Mouse (Mus musculus) heart, embryonic 11.5 days (tissue): ENCODE measurements around the gene Grin2a. TPM values are rescaled to one million over a fixed set of nuclear protein-coding genes. Genes with fewer than 3 reads are reported as not detected.

Experiments used
- ATAC-seq: fragments of 200-750 bp; cut with Nextera tagmentation; replicated peaks from 2 replicates; pipeline ENCODE4 v1.8.0; 2017; ENCODE audit warnings: moderate library complexity; ENCODE audit not compliant: insufficient number of reproducible peaks, low FRiP score, low TSS enrichment
- H3K27ac ChIP-seq: fragments of 300-500 bp; sonication (generic); 2 replicates; pipeline ENCODE4 v1.5.1; 2014; ENCODE audit warnings: mild to moderate bottlenecking, low read depth, low read length
- H3K27me3 ChIP-seq: fragments of 300-500 bp; sonication (generic); 2 replicates; pipeline ENCODE4 v1.6.1; 2014; ENCODE audit warnings: mild to moderate bottlenecking, low read length, mixed read lengths; ENCODE audit not compliant: control insufficient read depth, insufficient read depth
- H3K36me3 ChIP-seq: fragments of 300-500 bp; sonication (generic); 2 replicates; pipeline ENCODE4 v1.6.1; 2014; ENCODE audit warnings: mild to moderate bottlenecking, low read length, moderate library complexity, mixed read lengths; ENCODE audit not compliant: control insufficient read depth, insufficient read depth
- H3K4me1 ChIP-seq: fragments of 300-500 bp; sonication (generic); 2 replicates; pipeline ENCODE4 v1.6.1; 2014; ENCODE audit warnings: low read length; ENCODE audit not compliant: control insufficient read depth, insufficient read depth
- H3K4me2 ChIP-seq: fragments of 300-500 bp; sonication (generic); 2 replicates; pipeline ENCODE4 v1.6.1; 2014; ENCODE audit warnings: mild to moderate bottlenecking, moderate library complexity
- H3K4me3 ChIP-seq: fragments of 300-500 bp; sonication (generic); 2 replicates; pipeline ENCODE4 v1.5.1; 2014; ENCODE audit warnings: low read depth, low read length
- H3K9ac ChIP-seq: fragments of 300-500 bp; sonication (generic); 2 replicates; pipeline ENCODE4 v1.6.1; 2014; ENCODE audit warnings: mild to moderate bottlenecking, low read depth, low read length, moderate library complexity
- H3K9me3 ChIP-seq: fragments of 300-500 bp; sonication (generic); replicated peaks from 2 replicates; pipeline ENCODE4 v1.6.1; 2016; ENCODE audit warnings: low read length; ENCODE audit not compliant: control insufficient read depth
- WGBS: fragments of 180-500 bp; shearing (Covaris S2); extraction: QIAGEN DNeasy Blood & Tissue Kit; methylation state at CpG from one replicate; pipeline ENCODE4 v1.1.7; 2014; ENCODE audit not compliant: insufficient replicate concordance; 5-methylcytosine and 5-hydroxymethylcytosine counted together
- polyA plus RNA-seq: library from polyadenylated mRNA; unstranded; fragments of >200 nt; fragmentation: Nextera tagmentation; extraction: Ambion mirVana; gene quantifications from 2 replicates; pipeline ENCODE4 v1.2.1, GENCODE M21; 2014

Grin2a gene
- polyA plus RNA-seq, 1 experiment from 2014 or later = 0.19 TPM

DNA sequence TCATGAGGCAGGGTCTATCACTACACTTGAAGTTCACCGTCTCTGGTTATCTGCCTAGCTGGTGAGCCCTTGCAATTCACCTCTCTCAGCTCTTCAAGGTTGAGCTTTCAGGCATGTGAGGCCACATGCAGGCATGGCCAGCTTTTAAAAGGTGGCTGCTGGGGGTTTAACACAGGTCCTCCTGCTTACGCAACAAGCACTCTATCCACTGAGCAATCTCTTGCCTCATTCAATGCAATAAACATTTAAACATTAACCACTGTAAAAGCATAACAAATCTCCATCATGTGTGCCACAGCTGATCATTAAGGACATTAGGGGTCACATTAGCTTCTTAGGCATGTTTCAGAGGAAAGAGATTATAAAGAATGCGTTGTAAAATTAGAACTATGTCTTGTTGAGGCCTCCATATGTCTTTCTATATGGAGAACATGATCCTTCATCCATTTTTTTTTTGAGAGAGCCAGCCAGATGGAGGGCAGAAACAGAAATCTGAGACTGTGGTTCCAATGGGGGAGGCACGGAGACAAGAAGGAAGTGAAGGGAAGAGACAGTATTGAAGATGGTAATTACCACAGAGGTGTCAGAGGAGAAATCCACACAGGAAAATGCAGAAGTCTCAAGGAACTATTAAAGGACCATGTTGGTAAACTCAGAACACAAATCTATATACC is 170.8 kb downstream of the Grin2a start:
- Histone ChIP-seq H3K9me3 (no peaks in the 10 kb centered on the region), H3K36me3 (no peaks in the 10 kb centered on the region), H3K27me3 (no peaks in the 10 kb centered on the region), H3K9ac (no peak overlapping the region), H3K27ac (no peak overlapping the region), H3K4me1 (no peaks in the 10 kb centered on the region), H3K4me3 (no peak overlapping the region), H3K4me2 (no peak overlapping the region)
- WGBS = 76% methylated on average over 4 of the region's 4 CpGs
- no peak for ATAC-seq

DNA sequence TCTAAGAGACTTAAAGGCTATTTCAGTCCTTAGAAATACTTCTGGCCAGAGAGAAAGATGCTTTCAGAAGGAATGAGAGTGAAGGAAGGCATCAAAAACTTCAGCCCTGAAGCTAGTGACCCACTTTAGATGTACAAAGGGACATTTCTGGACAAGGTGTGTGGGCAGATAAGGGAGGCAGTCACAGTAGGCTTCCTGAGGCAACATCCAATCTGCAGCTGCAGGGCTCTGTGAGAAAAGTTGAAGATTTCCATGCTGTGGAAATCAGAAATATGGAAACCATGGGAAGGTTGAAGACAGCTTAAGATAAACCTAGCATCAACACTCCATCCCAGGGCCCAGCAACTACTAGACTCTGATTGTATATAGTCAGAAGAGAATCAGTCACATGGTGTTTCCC is 171.7 kb downstream of the Grin2a start:
- no peak for ATAC-seq
- Histone ChIP-seq H3K27me3 (no peaks in the 10 kb centered on the region), H3K9me3 (no peaks in the 10 kb centered on the region), H3K4me3 (no peak overlapping the region), H3K36me3 (no peaks in the 10 kb centered on the region), H3K27ac (no peak overlapping the region), H3K4me2 (no peak overlapping the region), H3K9ac (no peak overlapping the region), H3K4me1 (no peaks in the 10 kb centered on the region)

DNA sequence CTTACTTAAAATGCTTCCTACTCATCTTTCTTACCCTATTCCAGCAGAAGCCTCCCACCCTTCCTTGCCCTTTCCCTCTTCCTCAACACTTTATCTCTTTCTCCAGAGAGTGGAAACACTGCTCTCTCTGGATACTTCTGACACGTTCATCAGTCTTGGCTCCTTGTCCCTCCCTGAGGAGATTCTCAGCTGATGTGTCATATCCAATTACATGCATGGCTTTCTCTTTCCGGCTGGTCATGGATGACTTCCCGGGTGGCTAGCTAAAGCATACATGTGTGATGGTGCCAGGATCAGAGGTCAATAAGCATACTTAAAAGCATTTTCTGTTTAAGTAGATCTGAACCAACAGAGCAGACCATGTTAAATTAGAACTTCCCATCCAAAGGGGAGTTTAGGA is 175.9 kb downstream of the Grin2a start:
- H3K9ac ChIP-seq = no peak overlapping the region
- H3K27ac ChIP-seq = no peak overlapping the region
- no peaks in the 10 kb centered on the region for H3K9me3 ChIP-seq
- H3K4me2 ChIP-seq = no peak overlapping the region
- WGBS = 65% methylated on average over 3 of the region's 3 CpGs
- H3K4me1 ChIP-seq = no peaks in the 10 kb centered on the region
- H3K27me3 ChIP-seq = no peaks in the 10 kb centered on the region
- ATAC-seq = no peak
- H3K4me3 ChIP-seq = no peak overlapping the region
- no peaks in the 10 kb centered on the region for H3K36me3 ChIP-seq

DNA sequence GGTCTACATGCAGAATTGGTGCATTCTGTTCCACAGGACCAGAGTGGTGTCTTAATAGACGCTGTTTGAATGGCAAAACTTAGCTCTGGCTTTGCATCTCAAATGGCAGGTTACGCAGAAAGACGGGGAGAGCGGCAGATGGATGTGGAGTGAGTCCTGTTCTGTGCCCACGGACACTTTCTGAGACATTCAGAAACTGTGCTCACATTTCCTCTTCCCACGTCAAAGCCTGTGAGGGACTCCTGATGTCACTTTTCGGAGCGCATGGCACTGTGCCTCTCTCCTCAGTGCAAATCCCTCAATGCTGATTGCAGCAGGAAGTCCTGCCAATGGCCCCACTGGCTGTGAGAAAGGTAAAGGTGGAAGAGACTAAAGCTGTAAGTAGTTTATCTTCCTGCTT is 194.0 kb downstream of the Grin2a start:
- WGBS = 70% methylated on average over 8 of the region's 8 CpGs
- ATAC-seq = no peak
- H3K9me3 ChIP-seq = no peaks in the 10 kb centered on the region
- H3K27ac ChIP-seq = no peak overlapping the region
- no peaks in the 10 kb centered on the region for H3K27me3 ChIP-seq
- no peak overlapping the region for H3K9ac ChIP-seq
- no peak overlapping the region for H3K4me2 ChIP-seq
- H3K36me3 ChIP-seq = no peaks in the 10 kb centered on the region
- H3K4me1 ChIP-seq = no peaks in the 10 kb centered on the region
- no peak overlapping the region for H3K4me3 ChIP-seq

DNA sequence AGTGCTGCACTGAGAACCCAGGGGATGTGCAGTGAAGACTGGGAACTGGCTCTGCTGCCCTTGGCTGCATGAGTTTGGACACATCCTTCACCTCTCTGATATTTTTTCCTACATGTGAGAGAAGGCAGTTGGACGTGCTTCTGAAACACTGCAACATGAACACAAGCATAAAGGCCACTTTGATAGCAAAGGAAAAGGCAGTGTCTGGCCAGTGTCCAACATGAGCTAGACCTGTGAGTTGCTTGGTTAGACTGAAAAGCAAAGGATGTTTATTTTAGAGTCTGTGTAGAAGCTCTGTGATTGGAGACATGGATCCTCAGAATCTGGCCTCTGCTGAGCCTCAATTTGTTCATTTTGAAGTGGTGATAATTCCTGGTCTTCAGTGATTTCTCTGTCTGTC is 195.1 kb downstream of the Grin2a start:
- 38% methylated on average over 1 of the region's 1 CpGs for whole genome bisulfite sequencing
- no peak overlapping the region for H3K27ac ChIP-seq
- H3K4me1 ChIP-seq = no peaks in the 10 kb centered on the region
- H3K9me3 ChIP-seq = no peaks in the 10 kb centered on the region
- no peak for ATAC-seq
- no peak overlapping the region for H3K4me2 ChIP-seq
- H3K4me3 ChIP-seq = no peak overlapping the region
- no peaks in the 10 kb centered on the region for H3K36me3 ChIP-seq
- no peak overlapping the region for H3K9ac ChIP-seq
- H3K27me3 ChIP-seq = no peaks in the 10 kb centered on the region

DNA sequence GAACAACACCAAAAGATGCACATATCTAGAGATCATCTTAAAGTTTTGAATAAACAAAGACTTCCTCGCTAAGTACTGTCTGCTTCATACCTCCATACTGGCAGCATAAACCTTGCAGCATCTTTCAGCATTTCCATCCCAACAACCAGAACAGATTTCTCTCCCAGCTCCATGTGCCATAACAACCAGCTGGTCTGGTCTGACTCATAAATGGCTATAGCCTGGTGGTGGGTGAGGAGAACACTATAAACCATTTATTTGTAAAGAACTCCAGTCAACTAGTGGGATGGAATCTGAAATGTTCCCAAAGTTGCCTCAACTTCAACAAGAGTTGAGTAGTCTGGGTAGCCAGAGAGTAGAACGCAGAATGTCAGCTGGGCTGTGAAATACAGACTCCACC is 202.4 kb downstream of the Grin2a start:
- WGBS = 76% methylated on average over 2 of the region's 2 CpGs
- ATAC-seq = no peak
- H3K27ac ChIP-seq = no peak overlapping the region

DNA sequence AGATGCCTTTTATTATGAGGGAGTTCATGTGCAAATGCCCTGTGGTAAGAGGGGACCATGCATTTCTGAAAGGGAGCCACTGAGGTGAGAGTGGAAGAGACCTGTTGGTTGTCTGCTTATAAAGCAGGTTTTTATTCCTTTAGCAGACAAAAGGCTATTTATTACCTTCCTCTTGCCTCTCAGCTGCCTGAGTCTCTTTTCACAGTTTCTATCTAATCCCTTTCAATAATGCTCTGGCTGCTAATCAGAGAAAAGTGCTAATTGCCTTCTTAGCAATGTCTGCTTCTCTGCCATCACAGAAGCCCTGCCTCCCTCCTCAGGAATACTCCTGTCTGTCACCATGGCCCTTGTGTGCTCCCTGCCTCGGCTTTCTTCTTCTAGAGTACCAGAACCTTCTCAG is 209.1 kb downstream of the Grin2a start:
- WGBS = 22% methylated on average over 1 of the region's 1 CpGs
- no peak for ATAC-seq
- no peak overlapping the region for H3K27ac ChIP-seq
- no peaks in the 10 kb centered on the region for H3K4me1 ChIP-seq
- no peak overlapping the region for H3K9ac ChIP-seq
- no peak overlapping the region for H3K4me2 ChIP-seq
- no peaks in the 10 kb centered on the region for H3K27me3 ChIP-seq
- H3K9me3 ChIP-seq = no peaks in the 10 kb centered on the region
- H3K4me3 ChIP-seq = no peak overlapping the region
- H3K36me3 ChIP-seq = no peaks in the 10 kb centered on the region

More for the DNA sequence above, 202.4 kb downstream of the Grin2a start:
- Histone ChIP-seq H3K27me3 (no peaks in the 10 kb centered on the region), H3K4me2 (no peak overlapping the region), H3K4me3 (no peak overlapping the region), H3K9me3 (no peaks in the 10 kb centered on the region), H3K4me1 (no peaks in the 10 kb centered on the region), H3K36me3 (no peaks in the 10 kb centered on the region), H3K9ac (no peak overlapping the region)

DNA sequence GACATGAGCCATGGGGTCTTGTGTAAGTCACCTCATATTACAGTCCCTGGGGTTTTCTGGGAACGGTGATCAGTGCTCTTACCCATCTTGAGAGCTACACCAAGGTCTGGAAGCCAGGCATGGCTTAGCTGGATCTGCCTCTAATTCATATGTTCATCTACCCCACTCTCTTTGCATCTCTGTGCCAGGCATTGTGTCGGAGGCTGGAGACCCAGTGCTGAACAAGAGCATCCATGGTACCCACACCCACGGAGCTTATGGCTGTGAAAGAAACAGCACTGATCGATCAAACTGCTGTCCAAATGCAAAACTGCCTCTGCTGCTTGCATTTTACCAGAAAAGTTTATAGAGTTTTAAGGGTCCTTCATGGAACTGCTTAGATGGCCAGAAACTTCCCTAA is 209.5 kb downstream of the Grin2a start:
- no peak overlapping the region for H3K4me3 ChIP-seq
- H3K9me3 ChIP-seq = no peaks in the 10 kb centered on the region
- no peak overlapping the region for H3K9ac ChIP-seq
- no peak overlapping the region for H3K27ac ChIP-seq
- no peak overlapping the region for H3K4me2 ChIP-seq
- no peak for ATAC-seq
- no peaks in the 10 kb centered on the region for H3K36me3 ChIP-seq
- WGBS = 79% methylated on average over 4 of the region's 4 CpGs
- no peaks in the 10 kb centered on the region for H3K4me1 ChIP-seq
- no peaks in the 10 kb centered on the region for H3K27me3 ChIP-seq

DNA sequence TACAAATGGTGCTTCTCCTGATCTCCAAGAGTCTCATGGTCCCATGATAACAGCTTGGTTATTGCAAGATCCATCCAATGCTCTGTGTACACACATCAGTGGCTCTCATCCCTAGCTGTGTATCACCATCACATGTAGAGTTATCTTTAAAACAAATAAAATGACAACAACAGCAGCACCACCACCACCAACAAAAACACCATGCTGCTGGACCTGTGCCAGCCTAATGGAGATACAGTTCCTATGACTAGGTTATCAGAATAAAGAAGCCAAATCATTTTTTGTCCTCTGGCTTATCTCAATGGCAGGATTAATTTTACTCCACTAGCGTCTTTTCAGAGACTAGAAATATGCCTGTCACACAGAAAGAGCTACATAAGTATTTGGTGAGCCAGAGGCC is 226.4 kb downstream of the Grin2a start:
- 54% methylated on average over 1 of the region's 1 CpGs for WGBS
- ATAC-seq = no peak
- H3K4me2 ChIP-seq = no peak overlapping the region
- H3K36me3 ChIP-seq = no peaks in the 10 kb centered on the region
- H3K9me3 ChIP-seq = no peaks in the 10 kb centered on the region
- H3K9ac ChIP-seq = no peak overlapping the region
- H3K27me3 ChIP-seq = no peaks in the 10 kb centered on the region
- no peak overlapping the region for H3K4me3 ChIP-seq
- H3K4me1 ChIP-seq = no peaks in the 10 kb centered on the region
- no peak overlapping the region for H3K27ac ChIP-seq
